Mouse (Mus musculus): ENCODE measurements around the gene Rbpj.

- no peak for TF ChIP-seq POLR2A (IDR thresholded peaks at IDR 0.05; ENCODE audit: extremely low read depth, insufficient read depth, low read length)
- no peak for TF ChIP-seq CTCF (IDR thresholded peaks at IDR 0.05; ENCODE audit: extremely low read depth, insufficient read depth, low read length)
These were observed 133.2 kb downstream of the Rbpj start for GRCm38 (mm10) chr5:53599116-53599515.
